Comparison of ENCODE assay signal across 8 mouse cellular contexts in the genomic region with DNA sequence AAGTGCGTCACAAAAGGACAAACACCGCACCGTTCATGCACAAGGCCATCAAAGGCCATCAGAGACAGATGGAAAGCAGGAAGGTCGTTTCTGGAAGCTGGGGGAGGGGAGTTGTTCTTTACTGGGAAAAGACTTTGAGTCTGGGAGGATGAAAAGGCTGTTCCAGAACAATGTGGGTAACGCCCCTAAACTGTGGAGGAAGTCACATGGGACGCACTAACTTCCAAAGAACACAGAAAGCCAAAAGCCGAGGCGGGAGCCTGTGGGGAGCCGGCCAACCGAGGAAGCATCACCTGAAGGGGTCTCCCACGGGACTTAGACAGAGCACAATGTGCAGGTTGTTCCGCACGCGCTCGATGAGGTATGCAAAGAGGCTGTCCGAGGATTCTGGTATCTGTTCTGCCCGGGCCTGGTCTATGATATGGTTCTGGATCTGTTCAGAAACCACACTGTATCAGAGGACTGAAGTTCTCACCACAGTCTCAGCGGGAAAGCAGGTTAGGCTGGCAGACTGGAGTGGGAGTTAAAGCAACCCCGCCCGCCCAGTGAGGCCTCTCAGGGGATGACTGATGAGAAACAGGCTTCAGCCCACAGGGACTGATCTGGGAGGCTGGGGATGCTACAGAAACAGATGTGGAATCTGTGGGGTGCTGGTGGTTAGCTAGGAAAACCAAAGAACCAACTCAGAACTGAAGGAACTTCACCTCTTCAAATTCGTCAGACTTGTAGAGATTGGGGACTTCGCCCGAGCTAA. TPM values are rescaled to one million over a fixed set of nuclear protein-coding genes. Genes with fewer than 3 reads are reported as not detected.
A peak's percentile ranks its signal among the peaks of the same experiment; 100 is the strongest.
DNase-seq lines count a peak whose midpoint lies in the region; ATAC-seq lines count a peak whose summit lies in the region.

No protein-coding gene starts in this region.

- 51% methylated on average over 23 of the region's 23 CpGs for WGBS in kidney, embryonic 15.5 days

- peak; percentile 18 for DNase-seq in kidney, adult 18-20 months
- DNase-seq in kidney, adult 11 months, result no peak
- DNase-seq in gastrocnemius, postnatal 14 days, result peak; percentile 45
- peak; percentile 46 for DNase-seq in lung, postnatal 14 days
- DNase-seq in layer of hippocampus, adult 9-11 months, result no peak
- DNase-seq in right cerebral cortex, postnatal 4 days, result no peak
- DNase-seq in spleen, postnatal 4 days (ENCODE audit: low spot score in 2 of 2), result no peak

- H3K9ac ChIP-seq in kidney, embryonic 15.5 days, result no peak overlapping the region

- H3K9me3 ChIP-seq in kidney, embryonic 15.5 days (replicated peaks), result no peaks in the 10 kb centered on the region

- H3K4me2 ChIP-seq in kidney, embryonic 15.5 days, result peak overlapping the region; percentile 38

- H3K4me1 ChIP-seq in kidney, embryonic 15.5 days, result peaks cover 25% of the 10 kb centered on the region

- ATAC-seq in kidney, embryonic 15.5 days (replicated peaks; ENCODE audit: low FRiP score), result peak; percentile 54; the same call in 1 of the 2 replicates

- H3K27ac ChIP-seq in kidney, embryonic 15.5 days, result peak overlapping the region; percentile 63

- H3K36me3 ChIP-seq in kidney, embryonic 15.5 days, result no peaks in the 10 kb centered on the region

- H3K4me3 ChIP-seq in kidney, embryonic 15.5 days (replicated peaks), result peak overlapping the region; percentile 5; the same call in 1 of the 2 replicates

- intact Hi-C loops in gastrocnemius, postnatal 14 days (cut with DNase I; ENCODE audit: low total_unique reads), result no loop called here

- H3K27me3 ChIP-seq in kidney, embryonic 15.5 days, result no peaks in the 10 kb centered on the region

RNA-seq across cellular contexts. Expression of gene Kdm6b, which starts 38.8 kb away (rescaled TPM):
- total RNA-seq in gastrocnemius, postnatal 14 days (2021), result 10 to 100 TPM; 30.3 to 31.4 TPM
- polyA plus RNA-seq in kidney, embryonic 15.5 days (2015; fragmentation: Nextera tagmentation; extraction: Ambion mirVana), result 32.6 and 33.0 TPM in 2 replicates

RNA-seq across cellular contexts. Expression of gene Tmem88, which starts 54.3 kb away (rescaled TPM):
- total RNA-seq in gastrocnemius, postnatal 14 days (2021), result 10 to 100 TPM; 12.8 to 15.2 TPM
- polyA plus RNA-seq in kidney, embryonic 15.5 days (2015; fragmentation: Nextera tagmentation; extraction: Ambion mirVana), result 41.9 and 44.3 TPM in 2 replicates

RNA-seq across cellular contexts. Expression of gene Cyb5d1, which starts 56.9 kb away (rescaled TPM):
- 10 to 100 TPM; 19.0 to 20.7 TPM for total RNA-seq in gastrocnemius, postnatal 14 days (2021)
- 30.2 and 30.5 TPM in 2 replicates for polyA plus RNA-seq in kidney, embryonic 15.5 days (2015; fragmentation: Nextera tagmentation; extraction: Ambion mirVana)

RNA-seq across cellular contexts. Expression of gene Naa38, which starts 57.0 kb away (rescaled TPM):
- 10 to 100 TPM; 79.5 to 87.9 TPM for total RNA-seq in gastrocnemius, postnatal 14 days (2021)
- polyA plus RNA-seq in kidney, embryonic 15.5 days (2015; fragmentation: Nextera tagmentation; extraction: Ambion mirVana), result 153 and 155 TPM in 2 replicates

Comparison
In these comparisons a context has a peak if more than half of its experiments do, and no peak if none do; other contexts are left out.
1. DNase-seq: peak in kidney, adult 18-20 months (single experiment), gastrocnemius, postnatal 14 days (single experiment) and lung, postnatal 14 days (single experiment); none in kidney, adult 11 months (single experiment), layer of hippocampus, adult 9-11 months (single experiment), right cerebral cortex, postnatal 4 days (single experiment) and spleen, postnatal 4 days (0 of 2).